Mouse (Mus musculus) midbrain, embryonic 11.5 days (tissue): ENCODE measurements around the gene 1700012B09Rik. TPM values are rescaled to one million over a fixed set of nuclear protein-coding genes. Genes with fewer than 3 reads are reported as not detected.
A peak's percentile ranks its signal among the peaks of the same experiment; 100 is the strongest.

Experiments used
- ATAC-seq: fragments of 200-750 bp; cut with Nextera tagmentation; 2 replicates; pipeline ENCODE4 v1.8.0; 2017; ENCODE audit warnings: moderate TSS enrichment, moderate library complexity; ENCODE audit not compliant: low FRiP score
- DNase-seq: peaks from one replicate; pipeline ENCODE4 v3.0.0; 2015; ENCODE audit warnings: low spot score; ENCODE audit errors: missing footprints
- H3K27ac ChIP-seq: fragments of 300-500 bp; sonication (generic); 2 replicates; pipeline ENCODE4 v1.5.1; 2014; ENCODE audit warnings: low read depth, low read length
- H3K27me3 ChIP-seq: fragments of 300-500 bp; sonication (generic); 2 replicates; pipeline ENCODE4 v1.6.1; 2014; ENCODE audit warnings: mild to moderate bottlenecking, low read length, moderate library complexity, mixed read lengths; ENCODE audit not compliant: control insufficient read depth, insufficient read depth
- H3K36me3 ChIP-seq: fragments of 300-500 bp; sonication (generic); 2 replicates; pipeline ENCODE4 v1.6.1; 2014; ENCODE audit warnings: mild to moderate bottlenecking, low read length, moderate library complexity, mixed read lengths; ENCODE audit not compliant: control insufficient read depth, insufficient read depth
- H3K4me1 ChIP-seq: fragments of 300-500 bp; sonication (generic); 2 replicates; pipeline ENCODE4 v1.6.1; 2014; ENCODE audit warnings: low read length; ENCODE audit not compliant: control insufficient read depth, insufficient read depth
- H3K4me2 ChIP-seq: fragments of 300-500 bp; sonication (generic); 2 replicates; pipeline ENCODE4 v1.6.1; 2014; ENCODE audit warnings: mild to moderate bottlenecking, moderate library complexity
- H3K4me3 ChIP-seq: fragments of 300-500 bp; sonication (generic); 2 replicates; pipeline ENCODE4 v1.5.1; 2014; ENCODE audit warnings: low read depth, low read length
- H3K9ac ChIP-seq: fragments of 300-500 bp; sonication (generic); 2 replicates; pipeline ENCODE4 v1.6.1; 2014; ENCODE audit warnings: low read length
- H3K9me3 ChIP-seq: fragments of 300-500 bp; sonication (generic); 2 replicates; pipeline ENCODE4 v1.6.1; 2016; ENCODE audit warnings: low read length; ENCODE audit not compliant: control insufficient read depth
- whole genome bisulfite sequencing: fragments of 180-500 bp; shearing (Covaris S2); extraction: QIAGEN DNeasy Blood & Tissue Kit; methylation state at CpG from one replicate; pipeline ENCODE4 v1.1.7; 2014; 5-methylcytosine and 5-hydroxymethylcytosine counted together
- polyA plus RNA-seq: library from polyadenylated mRNA; unstranded; fragments of >200 nt; fragmentation: Nextera tagmentation; extraction: Ambion mirVana; gene quantifications from 2 replicates; pipeline ENCODE4 v1.2.1, GENCODE M21; 2014

1700012B09Rik gene
- polyA plus RNA-seq, 1 experiment from 2014 or later: not detected

GRCm38 (mm10) chr9:14772074-14772473, 1.2 kb upstream of the 1700012B09Rik start:
- ATAC-seq (no peak), DNase-seq (no peak)
- Histone ChIP-seq H3K36me3 (no peaks in the 10 kb centered on the region), H3K27ac (no peak overlapping the region), H3K9me3 (no peaks in the 10 kb centered on the region), H3K27me3 (no peaks in the 10 kb centered on the region), H3K9ac (no peak overlapping the region), H3K4me1 (peaks cover 6% of the 10 kb centered on the region), H3K4me2 (no peak overlapping the region), H3K4me3 (no peak overlapping the region)
- WGBS: 85% methylated on average over 2 of the region's 2 CpGs

GRCm38 (mm10) chr9:14769811-14770210, 1.0 kb downstream of the 1700012B09Rik start:
- no peaks in the 10 kb centered on the region for H3K27me3 ChIP-seq
- ATAC-seq: no peak
- WGBS: 66% methylated on average over 6 of the region's 6 CpGs

DNA sequence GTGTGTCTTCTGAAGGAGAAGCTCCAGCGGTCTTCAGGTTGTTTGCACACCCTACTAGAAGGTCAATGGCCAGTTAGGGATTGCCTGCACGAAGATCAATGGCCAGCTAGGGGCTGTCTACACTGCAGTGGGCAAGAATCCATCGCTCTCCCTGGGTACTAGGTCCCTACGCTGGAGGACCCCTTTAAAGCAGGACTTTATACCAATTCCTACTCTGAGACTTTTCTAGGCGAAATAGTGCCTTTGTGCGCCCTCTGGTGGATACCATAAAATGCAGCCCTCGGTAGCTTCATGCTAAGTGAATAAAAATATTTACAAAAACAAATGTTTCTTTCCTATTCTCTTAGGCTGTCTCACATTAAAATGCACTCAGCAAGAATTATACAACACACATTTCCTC, 6.1 kb downstream of the 1700012B09Rik start:
- no peaks in the 10 kb centered on the region for H3K4me1 ChIP-seq
- H3K9ac ChIP-seq: no peak overlapping the region
- H3K27me3 ChIP-seq: no peaks in the 10 kb centered on the region
- DNase-seq (peak; percentile 97), ATAC-seq (peak; percentile 59; the same call in 1 of the 2 replicates)
- H3K27ac ChIP-seq: no peak overlapping the region
- H3K9me3 ChIP-seq: no peaks in the 10 kb centered on the region
- no peak overlapping the region for H3K4me3 ChIP-seq
- no peaks in the 10 kb centered on the region for H3K36me3 ChIP-seq
- 23% methylated on average over 7 of the region's 7 CpGs for WGBS
- no peak overlapping the region for H3K4me2 ChIP-seq

More at GRCm38 (mm10) chr9:14769811-14770210, 1.0 kb downstream of the 1700012B09Rik start:
- Histone ChIP-seq H3K4me3 (no peak overlapping the region), H3K4me2 (no peak overlapping the region), H3K36me3 (no peaks in the 10 kb centered on the region), H3K9ac (no peak overlapping the region), H3K27ac (no peak overlapping the region), H3K9me3 (no peaks in the 10 kb centered on the region), H3K4me1 (peaks cover 6% of the 10 kb centered on the region)
- no peak for DNase-seq

DNA sequence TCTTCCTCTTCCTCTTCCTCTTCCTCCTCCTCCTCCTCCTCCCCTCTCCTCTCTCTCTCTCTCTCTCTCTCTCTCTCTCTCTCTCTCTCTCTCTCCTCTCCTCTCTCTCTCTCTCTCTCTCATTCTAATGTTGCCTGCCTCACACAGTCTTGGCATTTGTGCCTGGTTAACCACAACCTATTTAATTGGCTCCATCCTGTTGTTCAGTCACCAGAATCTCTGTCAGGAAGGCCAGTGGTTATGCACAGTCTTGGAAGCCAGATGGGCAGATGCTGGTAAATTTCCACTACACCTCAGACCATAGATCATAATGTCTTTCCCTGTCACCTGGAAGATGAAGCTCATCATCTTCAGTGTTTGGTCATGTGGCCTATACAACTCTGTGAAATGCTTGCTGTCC, 11.6 kb downstream of the 1700012B09Rik start:
- H3K4me3 ChIP-seq: no peak overlapping the region
- no peak overlapping the region for H3K27ac ChIP-seq
- DNase-seq (no peak), ATAC-seq (no peak)
- no peak overlapping the region for H3K9ac ChIP-seq
- no peaks in the 10 kb centered on the region for H3K9me3 ChIP-seq
- no peak overlapping the region for H3K4me2 ChIP-seq
- no peaks in the 10 kb centered on the region for H3K36me3 ChIP-seq
- no peaks in the 10 kb centered on the region for H3K27me3 ChIP-seq
- no peaks in the 10 kb centered on the region for H3K4me1 ChIP-seq

- Histone ChIP-seq H3K4me1 (no peaks in the 10 kb centered on the region), H3K27ac (no peak overlapping the region), H3K27me3 (no peaks in the 10 kb centered on the region), H3K9me3 (no peaks in the 10 kb centered on the region), H3K9ac (no peak overlapping the region), H3K4me2 (no peak overlapping the region), H3K4me3 (no peak overlapping the region), H3K36me3 (no peaks in the 10 kb centered on the region)
- DNase-seq (no peak), ATAC-seq (no peak)
- 80% methylated on average over 7 of the region's 7 CpGs for WGBS
Measured at GRCm38 (mm10) chr9:14758590-14758989, 12.2 kb downstream of the 1700012B09Rik start.

DNA sequence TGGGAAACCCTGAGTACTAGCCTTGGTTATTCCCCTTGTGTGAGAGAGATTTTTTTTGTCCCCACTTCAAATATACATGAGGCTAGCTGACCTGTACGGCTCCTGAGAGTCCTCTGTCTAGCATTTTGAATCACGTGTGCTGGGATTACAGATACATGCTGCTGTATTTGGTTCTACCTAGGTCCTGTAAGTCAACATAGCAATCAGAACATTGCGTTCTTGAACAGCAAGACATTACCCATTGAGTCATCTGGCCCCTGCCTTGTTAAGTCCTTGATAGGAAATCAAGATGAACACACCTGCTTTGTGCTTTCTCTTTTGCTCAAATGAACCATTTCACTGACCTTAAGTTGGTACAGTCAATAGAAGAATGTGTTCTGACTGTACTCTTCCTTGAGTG, 16.4 kb downstream of the 1700012B09Rik start:
- ATAC-seq (no peak), DNase-seq (no peak)
- Histone ChIP-seq H3K27me3 (peaks cover 15% of the 10 kb centered on the region), H3K4me3 (no peak overlapping the region), H3K4me2 (no peak overlapping the region), H3K9me3 (no peaks in the 10 kb centered on the region), H3K36me3 (no peaks in the 10 kb centered on the region), H3K27ac (no peak overlapping the region), H3K9ac (no peak overlapping the region), H3K4me1 (peaks cover 8% of the 10 kb centered on the region; the same call in 1 of the 2 replicates)
- 85% methylated on average over 3 of the region's 3 CpGs for WGBS

- H3K36me3 ChIP-seq: no peaks in the 10 kb centered on the region
- H3K9ac ChIP-seq: no peak overlapping the region
- H3K9me3 ChIP-seq: no peaks in the 10 kb centered on the region
- H3K27ac ChIP-seq: no peak overlapping the region
- H3K27me3 ChIP-seq: peaks cover 15% of the 10 kb centered on the region
- H3K4me1 ChIP-seq: peaks cover 8% of the 10 kb centered on the region; the same call in 1 of the 2 replicates
- H3K4me3 ChIP-seq: no peak overlapping the region
- H3K4me2 ChIP-seq: no peak overlapping the region
- ATAC-seq (no peak), DNase-seq (no peak)
Measured at GRCm38 (mm10) chr9:14753947-14754346, 16.9 kb downstream of the 1700012B09Rik start.

- Histone ChIP-seq H3K9me3 (no peaks in the 10 kb centered on the region), H3K27me3 (peaks cover 15% of the 10 kb centered on the region), H3K27ac (no peak within 1 kb of the TSS), H3K4me3 (peak within 1 kb of the TSS; percentile 50), H3K4me2 (peak within 1 kb of the TSS; percentile 87), H3K9ac (peak within 1 kb of the TSS; percentile 67), H3K4me1 (peaks cover 8% of the 10 kb centered on the region; the same call in 1 of the 2 replicates), H3K36me3 (no peaks in the 10 kb centered on the region)
- under 1% methylated on average over 28 of the region's 28 CpGs for WGBS
- ATAC-seq (peak; percentile 87), DNase-seq (no peak)
Measured at GRCm38 (mm10) chr9:14752001-14752522, 18.8 kb downstream of the 1700012B09Rik start, which contains the start of gene Fut4. Fut4 (minus strand) TSS chr9:14752393.

- Histone ChIP-seq H3K4me1 (peaks cover 8% of the 10 kb centered on the region; the same call in 1 of the 2 replicates), H3K4me3 (peak overlapping the region; percentile 50), H3K9ac (peak overlapping the region; percentile 67), H3K9me3 (no peaks in the 10 kb centered on the region), H3K4me2 (peak overlapping the region; percentile 87), H3K27me3 (peaks cover 15% of the 10 kb centered on the region), H3K27ac (no peak overlapping the region), H3K36me3 (no peaks in the 10 kb centered on the region)
- ATAC-seq (peak; percentile 84), DNase-seq (peak; percentile 94)
- WGBS: under 1% methylated on average over 49 of the region's 50 CpGs
Measured at GRCm38 (mm10) chr9:14751503-14752000, 19.3 kb downstream of the 1700012B09Rik start.
